Mouse (Mus musculus) kidney, postnatal 4 days (tissue): Measurements from ENCODE around the gene Gm10639.
"Not testable (repeated sequence)": the region's sequence is repeated elsewhere in the genome, so short reads cannot be mapped to it uniquely, and the experiment has no call there.

ENCODE experiments used
- DNase-seq, 2 experiments: peaks; one replicate each; pipeline ENCODE4 v3.0.0; 2021; ENCODE audit warnings: mixed read lengths in 2 of 2

Gene Gm10639

GRCm38 (mm10) chr9:78289723-78290122 is at the start of gene Gm10639:
TSS of gene Gm10639 (plus strand) at chr9:78289923.
- not testable (repeated sequence) for DNase-seq

GRCm38 (mm10) chr9:78255683-78256470 is 33.8 kb upstream of the Gm10639 start:
- DNase-seq, result peak in 1 of 2 experiments; percentile 4

GRCm38 (mm10) chr9:78256914-78257313 is 32.8 kb upstream of the Gm10639 start, which contains the start of gene Gm3776:
TSS of gene Gm3776 (plus strand) at chr9:78257129.
- not testable (repeated sequence) for DNase-seq

- peak; percentile 69 to 71 for DNase-seq
These were observed 30.0 kb upstream of the Gm10639 start for GRCm38 (mm10) chr9:78259688-78260087.

- not testable (repeated sequence) for DNase-seq
These were observed 18.8 kb upstream of the Gm10639 start for GRCm38 (mm10) chr9:78270945-78271344.

GRCm38 (mm10) chr9:78282002-78282711 is 7.6 kb upstream of the Gm10639 start:
- DNase-seq, result peak; percentile 33 to 43

- DNase-seq, result not testable (repeated sequence)
These were observed 660 bp upstream of the Gm10639 start for GRCm38 (mm10) chr9:78289063-78289462.

- DNase-seq, result not testable (repeated sequence)
These were observed 2.7 kb downstream of the Gm10639 start for GRCm38 (mm10) chr9:78292462-78292861.

- DNase-seq, result peak in 1 of 2 experiments; percentile 11
These were observed 4.0 kb downstream of the Gm10639 start for GRCm38 (mm10) chr9:78293683-78294082.

GRCm38 (mm10) chr9:78294781-78295180 is 5.1 kb downstream of the Gm10639 start:
- not testable (repeated sequence) for DNase-seq

GRCm38 (mm10) chr9:78296089-78296488 is 6.4 kb downstream of the Gm10639 start:
- DNase-seq, result peak; percentile 66 to 70

- no peak for DNase-seq
These were observed 8.5 kb downstream of the Gm10639 start for GRCm38 (mm10) chr9:78298232-78298631.

- not testable (repeated sequence) for DNase-seq
These were observed 9.4 kb downstream of the Gm10639 start for GRCm38 (mm10) chr9:78299143-78299542.

- not testable (repeated sequence) for DNase-seq
These were observed 18.4 kb downstream of the Gm10639 start for GRCm38 (mm10) chr9:78308122-78308521.

- DNase-seq, result no peak
These were observed 25.0 kb downstream of the Gm10639 start, which contains the start of gene Omt2a for GRCm38 (mm10) chr9:78314696-78315095. TSS of gene Omt2a (minus strand) at chr9:78314796.

GRCm38 (mm10) chr9:78319499-78319898 is 29.8 kb downstream of the Gm10639 start:
- no peak for DNase-seq

- not testable (repeated sequence) for DNase-seq
These were observed 37.6 kb downstream of the Gm10639 start, which contains the start of gene Omt2b for GRCm38 (mm10) chr9:78327289-78327688. TSS of gene Omt2b (plus strand) at chr9:78327589.

- peak; percentile 13 to 22 for DNase-seq
These were observed 47.3 kb downstream of the Gm10639 start for GRCm38 (mm10) chr9:78337050-78337449.

GRCm38 (mm10) chr9:78340324-78340723 is 50.6 kb downstream of the Gm10639 start:
- DNase-seq, result peak; percentile 70

GRCm38 (mm10) chr9:78342494-78342893 is 52.8 kb downstream of the Gm10639 start:
- not testable (repeated sequence) for DNase-seq

- DNase-seq, result not testable (repeated sequence)
These were observed 53.3 kb downstream of the Gm10639 start for GRCm38 (mm10) chr9:78343055-78343454.

- DNase-seq, result not testable (repeated sequence)
These were observed 55.5 kb downstream of the Gm10639 start for GRCm38 (mm10) chr9:78345235-78345634.

GRCm38 (mm10) chr9:78347004-78347403 is 57.3 kb downstream of the Gm10639 start:
- DNase-seq, result no peak
